Mouse (Mus musculus): ENCODE measurements at regions not wholly inside any gene's neighbourhood (a gene's known extent, or its start where the extent isn't known, plus 50 kb on each side); places are given as distances from the start of the nearest gene placed in this dataset.

GRCm38 (mm10) chr9:85986142-85986541, 144.0 kb downstream of the Tpbg start:
- TF ChIP-seq CTCF (IDR thresholded peaks at IDR 0.05; ENCODE audit: control insufficient read depth, insufficient read depth, insufficient read length), result no peak
- TF ChIP-seq MYOG (IDR thresholded peaks at IDR 0.05; ENCODE audit: control insufficient read depth, extremely low read depth, insufficient read length), result no peak
- TF ChIP-seq MAX (IDR thresholded peaks at IDR 0.05), result no peak
- TF ChIP-seq USF1 (IDR thresholded peaks at IDR 0.05; ENCODE audit: low read depth), result no peak
- no peak for TF ChIP-seq CEBPB (IDR thresholded peaks at IDR 0.05; ENCODE audit: low read depth)
- TF ChIP-seq MYOD1 (IDR thresholded peaks at IDR 0.05; ENCODE audit: control insufficient read depth, insufficient read length, low read depth), result no peak
